Mouse (Mus musculus): ENCODE results near the gene Pvr. TPM values are rescaled to one million over a fixed set of nuclear protein-coding genes. Genes with fewer than 3 reads are reported as not detected.

Gene Pvr
- 15.0 and 18.2 TPM in 2 replicates for polyA plus RNA-seq (2015; fragmentation: Nextera tagmentation; extraction: Ambion mirVana)

DNA sequence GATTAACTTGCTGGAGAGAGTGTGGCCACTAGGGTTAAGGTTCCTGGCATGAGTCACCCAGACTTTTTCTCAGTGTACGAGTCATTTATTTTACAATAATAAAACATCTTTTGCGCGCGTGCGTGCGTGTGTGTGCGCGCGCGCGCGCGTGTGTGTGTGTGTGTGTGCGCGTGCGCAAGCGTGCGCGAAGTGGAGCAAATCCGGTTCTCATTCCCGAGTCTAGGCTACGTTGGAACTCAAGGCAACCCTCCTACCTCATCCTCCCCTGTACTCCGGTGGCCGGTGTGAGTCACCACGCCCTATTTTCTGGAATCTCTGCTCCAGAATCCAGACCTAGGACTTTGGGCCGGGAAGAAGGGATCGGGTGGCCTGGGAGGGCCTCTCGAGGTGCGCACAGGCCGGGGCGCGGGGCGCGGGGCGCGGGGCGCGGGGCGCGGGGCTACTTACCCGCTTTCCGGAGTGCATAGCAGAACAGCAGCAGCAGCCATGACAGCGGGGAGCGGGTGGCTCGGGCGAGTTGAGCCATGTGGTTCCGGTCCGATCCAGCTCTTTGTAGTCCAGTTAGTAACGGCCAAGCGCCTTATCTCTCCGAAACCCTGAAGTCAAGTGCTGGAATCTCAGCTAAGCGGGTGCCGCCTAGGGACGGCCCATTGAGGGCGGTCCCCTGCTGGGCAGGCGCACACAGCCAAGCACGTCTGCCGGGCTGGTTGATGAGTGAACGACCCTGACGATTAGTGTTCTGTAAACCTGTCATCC, at the start of gene Pvr:
Gene Pvr (minus strand): TSS at position 655 of the 756 bp plus-strand sequence.

DNA sequence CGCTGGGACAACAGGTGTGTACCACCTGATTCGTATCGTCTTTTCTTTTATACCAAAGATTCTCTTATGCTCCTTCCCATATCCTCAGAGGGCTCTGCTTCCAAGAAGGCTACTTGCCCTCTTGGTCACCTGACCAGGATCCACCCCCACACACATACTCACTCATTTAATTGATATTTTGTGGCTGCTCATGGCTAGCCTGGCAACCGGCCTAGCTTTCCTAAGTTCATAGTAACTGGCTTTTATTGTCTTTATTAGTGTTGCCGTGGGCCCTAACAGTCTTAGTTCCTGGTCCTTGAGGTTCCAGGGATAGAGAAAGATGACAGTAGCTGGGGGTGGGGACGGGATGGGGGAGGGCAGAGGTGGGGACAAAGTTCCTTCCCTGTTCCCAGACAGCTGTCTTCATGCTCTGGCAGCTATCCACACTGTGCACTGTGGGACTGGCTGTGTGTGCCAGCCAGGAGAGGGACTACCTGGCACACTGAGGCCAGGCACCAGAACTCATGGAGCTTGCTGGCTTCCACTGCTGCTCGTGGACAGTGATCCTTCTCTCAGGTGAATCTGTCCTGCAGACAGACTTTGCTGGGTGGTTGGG, 44.1 kb upstream of the Pvr start, which contains the start of gene Ceacam20:
Gene Ceacam20 (plus strand): TSS at position 428 of the 595 bp plus-strand sequence.

DNA sequence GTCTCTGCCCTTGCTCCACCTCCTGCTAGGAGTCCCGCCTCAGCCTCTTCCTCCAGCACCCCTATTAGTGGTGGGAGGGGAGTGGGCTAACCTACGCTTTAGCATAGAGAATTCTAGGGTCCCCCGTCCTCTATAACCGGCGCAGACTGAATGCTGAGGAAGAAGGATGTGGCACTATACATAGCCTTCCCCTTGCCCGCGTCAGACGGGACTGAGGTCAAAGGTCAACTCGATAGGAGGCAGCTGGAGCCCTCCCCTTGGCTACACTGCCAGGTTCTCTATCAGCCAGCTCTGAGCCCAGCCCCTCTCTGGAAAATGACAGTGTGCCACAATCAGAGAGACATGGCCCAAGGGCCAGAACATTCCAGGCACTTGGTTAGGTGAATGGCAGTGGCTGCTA, 29.6 kb upstream of the Pvr start, which contains the start of gene Igsf23:
Gene Igsf23 (minus strand): TSS at position 168 of the 400 bp plus-strand sequence.

DNA sequence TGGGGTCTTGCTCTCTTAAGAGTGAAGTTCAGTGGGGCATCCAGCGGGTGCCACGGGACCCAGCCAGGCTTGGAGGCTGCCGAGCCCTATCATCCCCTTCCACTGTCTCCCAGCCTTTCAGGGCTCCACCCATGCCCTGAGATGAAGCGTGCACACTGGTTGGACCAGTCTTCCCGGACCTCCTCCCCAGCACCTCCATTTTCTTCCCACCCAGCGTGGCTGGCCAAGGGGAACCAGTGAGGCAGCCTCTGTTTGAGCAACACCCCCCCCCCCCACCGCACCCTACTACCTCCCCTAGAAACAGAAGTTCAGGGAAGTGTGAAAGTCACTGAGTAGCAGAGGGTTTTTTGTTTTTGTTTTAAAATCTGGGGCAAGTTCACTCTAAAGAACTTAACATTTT, 33.1 kb downstream of the Pvr start, which contains the start of gene Ceacam19:
Gene Ceacam19 (minus strand): TSS at position 117 of the 400 bp plus-strand sequence.

DNA sequence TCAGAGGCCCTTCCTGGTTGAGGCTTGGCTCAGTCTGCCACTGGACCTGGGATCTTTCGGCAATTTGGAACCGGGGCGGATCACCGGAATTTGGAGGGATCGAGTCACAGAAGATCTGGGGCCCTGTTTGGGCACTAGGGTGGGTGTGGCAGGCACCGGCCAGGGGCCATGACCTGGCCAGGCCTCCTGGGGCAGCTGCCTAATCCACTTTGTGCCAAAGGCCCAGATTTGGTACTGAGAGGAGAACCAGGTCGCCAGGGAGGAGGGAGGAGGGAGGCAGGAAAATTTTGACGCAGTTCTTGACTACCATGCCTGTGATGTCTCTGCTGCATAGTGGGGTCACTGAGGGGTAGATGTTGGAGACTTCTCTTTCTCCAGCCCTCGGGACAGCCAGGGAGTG, 59.8 kb downstream of the Pvr start, which contains the start of gene Ceacam16:
Gene Ceacam16 (minus strand): TSS at position 101 of the 400 bp plus-strand sequence.

Other genes starting within 250 kb of the Pvr start
- gene Apoc2, start 243.2 kb downstream of the Pvr start, polyA plus RNA-seq (2015; fragmentation: Nextera tagmentation; extraction: Ambion mirVana) = 2.7 and 2.9 TPM in 2 replicates
- gene Gm44805, start 239.7 kb downstream of the Pvr start, polyA plus RNA-seq (2015; fragmentation: Nextera tagmentation; extraction: Ambion mirVana) = 2.2 TPM in 1 of 2 replicates, not detected in the other
- gene Apoc4, start 239.7 kb downstream of the Pvr start, polyA plus RNA-seq (2015; fragmentation: Nextera tagmentation; extraction: Ambion mirVana) = 3.4 and 21.2 TPM in 2 replicates
- 12.4 and 217 TPM in 2 replicates for gene Apoc1, start 228.5 kb downstream of the Pvr start, polyA plus RNA-seq (2015; fragmentation: Nextera tagmentation; extraction: Ambion mirVana)
- 342 and 1,192 TPM in 2 replicates for gene Apoe, start 222.0 kb downstream of the Pvr start, polyA plus RNA-seq (2015; fragmentation: Nextera tagmentation; extraction: Ambion mirVana)
- 72.8 and 86.6 TPM in 2 replicates for gene Tomm40, start 205.7 kb downstream of the Pvr start, polyA plus RNA-seq (2015; fragmentation: Nextera tagmentation; extraction: Ambion mirVana)
- 21.2 and 24.3 TPM in 2 replicates for gene Nectin2, start 170.7 kb downstream of the Pvr start, polyA plus RNA-seq (2015; fragmentation: Nextera tagmentation; extraction: Ambion mirVana)
- gene Bcam, start 150.1 kb downstream of the Pvr start, polyA plus RNA-seq (2015; fragmentation: Nextera tagmentation; extraction: Ambion mirVana) = 117 and 123 TPM in 2 replicates
- gene Cblc, start 124.4 kb downstream of the Pvr start, polyA plus RNA-seq (2015; fragmentation: Nextera tagmentation; extraction: Ambion mirVana) = 1.1 and 1.2 TPM in 2 replicates
- 2.5 and 2.8 TPM in 2 replicates for gene Bcl3, start 98.4 kb downstream of the Pvr start, polyA plus RNA-seq (2015; fragmentation: Nextera tagmentation; extraction: Ambion mirVana)
- not detected in 2 replicates for gene Gm19345, start 69.2 kb downstream of the Pvr start, polyA plus RNA-seq (2015; fragmentation: Nextera tagmentation; extraction: Ambion mirVana)
- 0.07 TPM in 1 of 2 replicates, not detected in the other for gene Ceacam16, start 59.9 kb downstream of the Pvr start, polyA plus RNA-seq (2015; fragmentation: Nextera tagmentation; extraction: Ambion mirVana)
- 0.54 TPM in 1 of 2 replicates, not detected in the other for gene Ceacam19, start 33.2 kb downstream of the Pvr start, polyA plus RNA-seq (2015; fragmentation: Nextera tagmentation; extraction: Ambion mirVana)
- 0.07 and 0.13 TPM in 2 replicates for gene Igsf23, start 29.6 kb upstream of the Pvr start, polyA plus RNA-seq (2015; fragmentation: Nextera tagmentation; extraction: Ambion mirVana)
- gene Ceacam20, start 44.3 kb upstream of the Pvr start, polyA plus RNA-seq (2015; fragmentation: Nextera tagmentation; extraction: Ambion mirVana) = not detected in 2 replicates
- not detected in 2 replicates for gene Nlrp9b, start 70.3 kb upstream of the Pvr start, polyA plus RNA-seq (2015; fragmentation: Nextera tagmentation; extraction: Ambion mirVana)
- not detected in 2 replicates for gene Vmn1r91, start 178.5 kb upstream of the Pvr start, polyA plus RNA-seq (2015; fragmentation: Nextera tagmentation; extraction: Ambion mirVana)
- gene Gm16442, start 201.4 kb upstream of the Pvr start, polyA plus RNA-seq (2015; fragmentation: Nextera tagmentation; extraction: Ambion mirVana) = not detected in 2 replicates
- not detected in 2 replicates for gene Vmn1r93, start 217.9 kb upstream of the Pvr start, polyA plus RNA-seq (2015; fragmentation: Nextera tagmentation; extraction: Ambion mirVana)
- gene Vmn1r94, start 247.2 kb upstream of the Pvr start, polyA plus RNA-seq (2015; fragmentation: Nextera tagmentation; extraction: Ambion mirVana) = not detected in 2 replicates